Mouse (Mus musculus): ENCODE measurements at regions not wholly inside any gene's neighbourhood (a gene's known extent, or its start where the extent isn't known, plus 50 kb on each side); places are given as distances from the start of the nearest gene placed in this dataset.

- H3K4me2 ChIP-seq: no peak overlapping the region
- H3K27me3 ChIP-seq: no peaks in the 10 kb centered on the region
- ATAC-seq (ENCODE audit: insufficient read depth): no peak
- no peak overlapping the region for H3K27ac ChIP-seq (replicated peaks)
- no peak overlapping the region for H3K4me3 ChIP-seq (replicated peaks)
- H3K9ac ChIP-seq: no peak overlapping the region
- H3K4me1 ChIP-seq (replicated peaks): no peaks in the 10 kb centered on the region
- H3K36me3 ChIP-seq (replicated peaks): no peaks in the 10 kb centered on the region
- H3K9me3 ChIP-seq (replicated peaks): no peaks in the 10 kb centered on the region
- WGBS (ENCODE audit: insufficient replicate concordance): 75% methylated on average over 6 of the region's 6 CpGs
Measured at GRCm38 (mm10) chr7:71648314-71648713, 297.0 kb upstream of the Gm10295 start.

- no peak overlapping the region for H3K4me3 ChIP-seq (replicated peaks)
- ATAC-seq (ENCODE audit: insufficient read depth): no peak
- H3K36me3 ChIP-seq (replicated peaks): no peaks in the 10 kb centered on the region
- H3K9me3 ChIP-seq (replicated peaks): no peaks in the 10 kb centered on the region
- H3K27me3 ChIP-seq: no peaks in the 10 kb centered on the region
- H3K9ac ChIP-seq: no peak overlapping the region
- H3K4me1 ChIP-seq (replicated peaks): no peaks in the 10 kb centered on the region
- 25% methylated on average over 3 of the region's 3 CpGs for WGBS (ENCODE audit: insufficient replicate concordance)
- no peak overlapping the region for H3K27ac ChIP-seq (replicated peaks)
- H3K4me2 ChIP-seq: no peak overlapping the region
Measured at GRCm38 (mm10) chr7:71646944-71647343, 295.7 kb upstream of the Gm10295 start.

- no peak overlapping the region for H3K27ac ChIP-seq (replicated peaks)
- no peaks in the 10 kb centered on the region for H3K27me3 ChIP-seq
- H3K9ac ChIP-seq: no peak overlapping the region
- WGBS (ENCODE audit: insufficient replicate concordance): 60% methylated on average over 13 of the region's 13 CpGs
- H3K9me3 ChIP-seq (replicated peaks): no peaks in the 10 kb centered on the region
- H3K4me2 ChIP-seq: no peak overlapping the region
- no peaks in the 10 kb centered on the region for H3K36me3 ChIP-seq (replicated peaks)
- no peaks in the 10 kb centered on the region for H3K4me1 ChIP-seq (replicated peaks)
- H3K4me3 ChIP-seq (replicated peaks): no peak overlapping the region
- ATAC-seq (ENCODE audit: insufficient read depth): no peak
Measured at GRCm38 (mm10) chr7:71623048-71623447, 271.8 kb upstream of the Gm10295 start.

- no peak for ATAC-seq (ENCODE audit: insufficient read depth)
- no peaks in the 10 kb centered on the region for H3K36me3 ChIP-seq (replicated peaks)
- no peak overlapping the region for H3K27ac ChIP-seq (replicated peaks)
- H3K4me1 ChIP-seq (replicated peaks): no peaks in the 10 kb centered on the region
- no peak overlapping the region for H3K4me3 ChIP-seq (replicated peaks)
- 49% methylated on average over 2 of the region's 2 CpGs for WGBS (ENCODE audit: insufficient replicate concordance)
- no peak overlapping the region for H3K4me2 ChIP-seq
- H3K27me3 ChIP-seq: no peaks in the 10 kb centered on the region
- H3K9ac ChIP-seq: no peak overlapping the region
- no peaks in the 10 kb centered on the region for H3K9me3 ChIP-seq (replicated peaks)
Measured at GRCm38 (mm10) chr7:71603159-71603558, 251.9 kb upstream of the Gm10295 start.

- no peak overlapping the region for H3K27ac ChIP-seq (replicated peaks)
- H3K4me3 ChIP-seq (replicated peaks): no peak overlapping the region
- H3K4me1 ChIP-seq (replicated peaks): no peaks in the 10 kb centered on the region
- no peak overlapping the region for H3K4me2 ChIP-seq
- no peaks in the 10 kb centered on the region for H3K27me3 ChIP-seq
- H3K36me3 ChIP-seq (replicated peaks): no peaks in the 10 kb centered on the region
- no peak overlapping the region for H3K9ac ChIP-seq
- 59% methylated on average over 3 of the region's 3 CpGs for WGBS (ENCODE audit: insufficient replicate concordance)
- H3K9me3 ChIP-seq (replicated peaks): no peaks in the 10 kb centered on the region
- ATAC-seq (ENCODE audit: insufficient read depth): no peak
Measured at GRCm38 (mm10) chr7:71596780-71597179, 245.5 kb upstream of the Gm10295 start.

- Histone ChIP-seq H3K36me3 (replicated peaks) (no peaks in the 10 kb centered on the region), H3K27ac (replicated peaks) (no peak overlapping the region), H3K4me2 (no peak overlapping the region), H3K9ac (no peak overlapping the region), H3K4me1 (replicated peaks) (no peaks in the 10 kb centered on the region), H3K9me3 (replicated peaks) (no peaks in the 10 kb centered on the region), H3K27me3 (no peaks in the 10 kb centered on the region), H3K4me3 (replicated peaks) (no peak overlapping the region)
- WGBS (ENCODE audit: insufficient replicate concordance): 61% methylated on average over 5 of the region's 5 CpGs
- ATAC-seq (ENCODE audit: insufficient read depth): no peak
Measured at GRCm38 (mm10) chr7:71587626-71588025, 236.3 kb upstream of the Gm10295 start.

- 46% methylated on average over 1 of the region's 1 CpGs for WGBS (ENCODE audit: insufficient replicate concordance)
- H3K4me2 ChIP-seq: no peak overlapping the region
- H3K4me1 ChIP-seq (replicated peaks): no peaks in the 10 kb centered on the region
- no peak overlapping the region for H3K4me3 ChIP-seq (replicated peaks)
- no peak overlapping the region for H3K9ac ChIP-seq
- no peaks in the 10 kb centered on the region for H3K36me3 ChIP-seq (replicated peaks)
- H3K27me3 ChIP-seq: no peaks in the 10 kb centered on the region
- no peak for ATAC-seq (ENCODE audit: insufficient read depth)
- H3K9me3 ChIP-seq (replicated peaks): no peaks in the 10 kb centered on the region
- no peak overlapping the region for H3K27ac ChIP-seq (replicated peaks)
Measured at GRCm38 (mm10) chr7:71583443-71584055, 232.3 kb upstream of the Gm10295 start.

- Histone ChIP-seq H3K9me3 (replicated peaks) (no peaks in the 10 kb centered on the region), H3K4me3 (replicated peaks) (no peak overlapping the region), H3K9ac (no peak overlapping the region), H3K4me1 (replicated peaks) (no peaks in the 10 kb centered on the region), H3K27me3 (no peaks in the 10 kb centered on the region), H3K4me2 (no peak overlapping the region), H3K27ac (replicated peaks) (no peak overlapping the region), H3K36me3 (replicated peaks) (no peaks in the 10 kb centered on the region)
- WGBS (ENCODE audit: insufficient replicate concordance): 16% methylated on average over 3 of the region's 3 CpGs
- ATAC-seq (ENCODE audit: insufficient read depth): no peak
Measured at GRCm38 (mm10) chr7:71581746-71582145, 230.5 kb upstream of the Gm10295 start.

- H3K27ac ChIP-seq (replicated peaks): no peak overlapping the region
- H3K4me3 ChIP-seq (replicated peaks): no peak overlapping the region
- H3K4me2 ChIP-seq: no peak overlapping the region
- WGBS (ENCODE audit: insufficient replicate concordance): 55% methylated on average over 2 of the region's 2 CpGs
- no peak for ATAC-seq (ENCODE audit: insufficient read depth)
- no peaks in the 10 kb centered on the region for H3K27me3 ChIP-seq
- no peak overlapping the region for H3K9ac ChIP-seq
- H3K4me1 ChIP-seq (replicated peaks): no peaks in the 10 kb centered on the region
- H3K36me3 ChIP-seq (replicated peaks): no peaks in the 10 kb centered on the region
- no peaks in the 10 kb centered on the region for H3K9me3 ChIP-seq (replicated peaks)
Measured at GRCm38 (mm10) chr7:71560296-71560936, 209.1 kb upstream of the Gm10295 start.

- no peaks in the 10 kb centered on the region for H3K4me1 ChIP-seq (replicated peaks)
- H3K4me3 ChIP-seq (replicated peaks): no peak overlapping the region
- ATAC-seq (ENCODE audit: insufficient read depth): no peak
- H3K27ac ChIP-seq (replicated peaks): no peak overlapping the region
- H3K9me3 ChIP-seq (replicated peaks): no peaks in the 10 kb centered on the region
- no peak overlapping the region for H3K4me2 ChIP-seq
- H3K9ac ChIP-seq: no peak overlapping the region
- H3K36me3 ChIP-seq (replicated peaks): no peaks in the 10 kb centered on the region
- 68% methylated on average over 5 of the region's 5 CpGs for WGBS (ENCODE audit: insufficient replicate concordance)
- H3K27me3 ChIP-seq: no peaks in the 10 kb centered on the region
Measured at GRCm38 (mm10) chr7:71556473-71556872, 205.2 kb upstream of the Gm10295 start.

GRCm38 (mm10) chr7:71555476-71555875, 204.2 kb upstream of the Gm10295 start:
- H3K9ac ChIP-seq: no peak overlapping the region
- no peak for ATAC-seq (ENCODE audit: insufficient read depth)
- WGBS (ENCODE audit: insufficient replicate concordance): 67% methylated on average over 3 of the region's 3 CpGs
- H3K4me2 ChIP-seq: no peak overlapping the region
- no peak overlapping the region for H3K27ac ChIP-seq (replicated peaks)
- no peaks in the 10 kb centered on the region for H3K4me1 ChIP-seq (replicated peaks)
- no peaks in the 10 kb centered on the region for H3K36me3 ChIP-seq (replicated peaks)
- H3K4me3 ChIP-seq (replicated peaks): no peak overlapping the region
- no peaks in the 10 kb centered on the region for H3K9me3 ChIP-seq (replicated peaks)
- no peaks in the 10 kb centered on the region for H3K27me3 ChIP-seq
